Mouse (Mus musculus) adipocyte (in vitro differentiated cells): Measurements from ENCODE around the gene Bptf.
"Not testable (repeated sequence)": the region's sequence is repeated elsewhere in the genome, so short reads cannot be mapped to it uniquely, and the experiment has no call there.

Source experiments
- DNase-seq: peaks from one replicate; pipeline ENCODE4 v3.0.0-alpha.2; 2016; ENCODE audit warnings: low spot score

Bptf gene

GRCm38 (mm10) chr11:107117789-107118188 is 14.1 kb downstream of the Bptf start:
- no peak for DNase-seq

- no peak for DNase-seq
These were observed 17.9 kb downstream of the Bptf start for GRCm38 (mm10) chr11:107113881-107114557.

- peak; percentile 85 for DNase-seq
These were observed 18.8 kb downstream of the Bptf start for GRCm38 (mm10) chr11:107113112-107113511.

GRCm38 (mm10) chr11:107109669-107110068 is 22.3 kb downstream of the Bptf start:
- no peak for DNase-seq

GRCm38 (mm10) chr11:107108892-107109291 is 23.0 kb downstream of the Bptf start:
- DNase-seq = no peak

- DNase-seq = no peak
These were observed 24.2 kb downstream of the Bptf start for GRCm38 (mm10) chr11:107107725-107108078.

- DNase-seq = no peak
These were observed 24.8 kb downstream of the Bptf start for GRCm38 (mm10) chr11:107106978-107107724.

- no peak for DNase-seq
These were observed 25.5 kb downstream of the Bptf start for GRCm38 (mm10) chr11:107106461-107106860.

- DNase-seq = peak; percentile 40
These were observed 26.7 kb downstream of the Bptf start for GRCm38 (mm10) chr11:107105227-107105626.

GRCm38 (mm10) chr11:107103736-107104135 is 28.2 kb downstream of the Bptf start:
- DNase-seq = no peak

- DNase-seq = peak; percentile 26
These were observed 28.7 kb downstream of the Bptf start for GRCm38 (mm10) chr11:107103224-107103589.

GRCm38 (mm10) chr11:107102465-107103223 is 29.3 kb downstream of the Bptf start:
- DNase-seq = peak; percentile 27

GRCm38 (mm10) chr11:107096973-107097372 is 35.0 kb downstream of the Bptf start:
- no peak for DNase-seq

- DNase-seq = no peak
These were observed 38.1 kb downstream of the Bptf start for GRCm38 (mm10) chr11:107093871-107094270.

GRCm38 (mm10) chr11:107092637-107093036 is 39.3 kb downstream of the Bptf start:
- no peak for DNase-seq

- no peak for DNase-seq
These were observed 46.1 kb downstream of the Bptf start for GRCm38 (mm10) chr11:107085866-107086265.

- DNase-seq = no peak
These were observed 48.4 kb downstream of the Bptf start for GRCm38 (mm10) chr11:107083480-107083879.

- DNase-seq = no peak
These were observed 66.6 kb downstream of the Bptf start for GRCm38 (mm10) chr11:107065216-107065785.

- DNase-seq = no peak
These were observed 67.3 kb downstream of the Bptf start for GRCm38 (mm10) chr11:107064590-107064989.

GRCm38 (mm10) chr11:107063067-107063466 is 68.9 kb downstream of the Bptf start:
- DNase-seq = no peak

GRCm38 (mm10) chr11:107060941-107061340 is 71.0 kb downstream of the Bptf start:
- peak; percentile 34 for DNase-seq

GRCm38 (mm10) chr11:107059634-107060033 is 72.3 kb downstream of the Bptf start:
- not testable (repeated sequence) for DNase-seq

- no peak for DNase-seq
These were observed 74.5 kb downstream of the Bptf start for GRCm38 (mm10) chr11:107057391-107057790.
